Mouse (Mus musculus): Measurements from ENCODE around the gene Rfx8. TPM values are rescaled to one million over a fixed set of nuclear protein-coding genes. Genes with fewer than 3 reads are reported as not detected.
A peak's percentile ranks its signal among the peaks of the same experiment; 100 is the strongest.

Rfx8 gene
- polyA plus RNA-seq, 1 experiment from 2014 or later: 0.40 TPM

DNA sequence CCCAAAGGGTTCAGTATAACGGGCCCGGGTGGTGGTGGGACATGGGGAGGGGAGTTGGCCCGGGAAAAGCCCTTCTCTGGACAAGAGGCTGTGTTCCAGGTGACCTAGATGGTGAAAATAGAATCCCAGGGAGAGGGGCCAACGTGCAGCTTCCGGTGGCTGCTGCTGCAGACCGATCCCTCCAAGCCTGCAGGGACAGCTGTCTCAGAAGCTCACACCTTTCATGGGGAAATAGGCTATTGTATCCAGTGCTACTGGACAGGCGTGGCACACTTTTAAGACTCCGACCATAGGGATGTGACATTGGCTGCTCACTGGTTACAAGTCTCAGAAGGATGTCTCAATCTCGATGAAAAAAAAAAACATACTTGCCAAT, 542 bp upstream of the Rfx8 start:
- Histone ChIP-seq H3K36me3 (ENCODE audit: control insufficient read depth, insufficient read depth, low read length) (no peaks in the 10 kb centered on the region), H3K9ac (ENCODE audit: low read length) (peak overlapping the region; percentile 73), H3K4me1 (replicated peaks; ENCODE audit: control insufficient read depth, insufficient read depth, low read length) (peaks cover 22% of the 10 kb centered on the region), H3K4me3 (ENCODE audit: low read length) (peak overlapping the region; percentile 58), H3K9me3 (ENCODE audit: control insufficient read depth, low read length) (no peaks in the 10 kb centered on the region), H3K27ac (ENCODE audit: low read length) (peak overlapping the region; percentile 68), H3K4me2 (ENCODE audit: low read depth, low read length) (peak overlapping the region; percentile 90), H3K27me3 (ENCODE audit: control insufficient read depth, insufficient read depth, low read depth, low read length) (no peaks in the 10 kb centered on the region)
- peak; percentile 79 for ATAC-seq (ENCODE audit: low read depth)
- 16% methylated on average over 9 of the region's 9 CpGs for WGBS

DNA sequence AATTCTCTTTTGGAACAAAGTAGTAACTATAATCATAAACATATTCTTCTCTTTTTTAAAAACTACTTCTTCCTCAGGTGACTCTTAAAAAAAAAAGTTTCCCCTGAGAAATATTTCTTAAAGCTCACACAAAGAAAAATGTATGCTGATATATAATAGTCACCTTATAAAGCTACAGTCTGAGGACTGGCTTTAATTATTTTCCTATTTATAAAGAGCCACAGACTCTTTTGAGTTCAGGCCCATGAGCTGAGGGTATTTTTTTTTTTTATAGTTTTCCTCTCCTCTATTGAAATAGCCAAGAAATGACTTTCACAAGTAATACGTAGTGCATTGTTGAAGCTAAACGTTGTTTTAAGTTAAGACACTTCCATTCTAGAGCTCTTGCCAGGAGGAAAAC, 611 bp downstream of the Rfx8 start:
- Histone ChIP-seq H3K4me3 (ENCODE audit: low read length) (peak overlapping the region; percentile 58; the same call in 1 of the 2 replicates), H3K27ac (ENCODE audit: low read length) (peak overlapping the region; percentile 68), H3K36me3 (ENCODE audit: control insufficient read depth, insufficient read depth, low read length) (no peaks in the 10 kb centered on the region), H3K27me3 (ENCODE audit: control insufficient read depth, insufficient read depth, low read depth, low read length) (no peaks in the 10 kb centered on the region), H3K4me1 (replicated peaks; ENCODE audit: control insufficient read depth, insufficient read depth, low read length) (peaks cover 25% of the 10 kb centered on the region), H3K9me3 (ENCODE audit: control insufficient read depth, low read length) (no peaks in the 10 kb centered on the region), H3K4me2 (ENCODE audit: low read depth, low read length) (peak overlapping the region; percentile 90), H3K9ac (ENCODE audit: low read length) (peak overlapping the region; percentile 73)
- WGBS: 28% methylated on average over 2 of the region's 2 CpGs
- ATAC-seq (ENCODE audit: low read depth): no peak

GRCm38 (mm10) chr1:39715551-39715950, 5.2 kb downstream of the Rfx8 start:
- Histone ChIP-seq H3K4me3 (ENCODE audit: low read length) (no peak overlapping the region), H3K4me2 (ENCODE audit: low read depth, low read length) (no peak overlapping the region), H3K9me3 (ENCODE audit: control insufficient read depth, low read length) (no peaks in the 10 kb centered on the region), H3K9ac (ENCODE audit: low read length) (no peak overlapping the region), H3K4me1 (replicated peaks; ENCODE audit: control insufficient read depth, insufficient read depth, low read length) (peaks cover 32% of the 10 kb centered on the region), H3K27ac (ENCODE audit: low read length) (peak overlapping the region; percentile 92; the same call in 1 of the 2 replicates), H3K27me3 (ENCODE audit: control insufficient read depth, insufficient read depth, low read depth, low read length) (no peaks in the 10 kb centered on the region), H3K36me3 (ENCODE audit: control insufficient read depth, insufficient read depth, low read length) (no peaks in the 10 kb centered on the region)
- 86% methylated on average over 7 of the region's 7 CpGs for WGBS
- no peak for ATAC-seq (ENCODE audit: low read depth)

DNA sequence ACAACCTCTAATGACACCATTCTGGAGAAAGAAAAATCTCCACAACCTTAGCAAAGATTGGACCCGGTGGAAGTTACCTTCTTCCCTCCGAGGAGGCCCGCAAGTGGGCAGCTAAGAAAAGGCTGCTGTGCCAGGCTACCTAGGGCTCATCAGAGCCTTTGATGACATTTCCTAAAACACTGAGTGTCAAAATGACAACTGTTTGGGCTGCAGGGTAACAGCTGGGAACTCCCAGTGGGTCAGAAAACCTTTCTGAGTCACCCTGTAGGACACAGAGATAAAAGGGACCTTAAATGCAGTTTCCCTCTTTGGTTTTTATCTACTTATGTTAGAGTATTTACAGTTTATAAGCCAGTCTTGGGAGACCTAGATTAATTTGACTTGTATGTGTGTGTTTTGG, 6.1 kb downstream of the Rfx8 start:
- H3K9me3 ChIP-seq (ENCODE audit: control insufficient read depth, low read length): no peaks in the 10 kb centered on the region
- no peaks in the 10 kb centered on the region for H3K27me3 ChIP-seq (ENCODE audit: control insufficient read depth, insufficient read depth, low read depth, low read length)
- peak overlapping the region; percentile 92 for H3K27ac ChIP-seq (ENCODE audit: low read length)
- no peak overlapping the region for H3K4me2 ChIP-seq (ENCODE audit: low read depth, low read length)
- H3K4me1 ChIP-seq (replicated peaks; ENCODE audit: control insufficient read depth, insufficient read depth, low read length): peaks cover 33% of the 10 kb centered on the region
- no peak overlapping the region for H3K9ac ChIP-seq (ENCODE audit: low read length)
- no peak for ATAC-seq (ENCODE audit: low read depth)
- WGBS: 44% methylated on average over 3 of the region's 3 CpGs
- H3K36me3 ChIP-seq (ENCODE audit: control insufficient read depth, insufficient read depth, low read length): no peaks in the 10 kb centered on the region
- H3K4me3 ChIP-seq (ENCODE audit: low read length): no peak overlapping the region

DNA sequence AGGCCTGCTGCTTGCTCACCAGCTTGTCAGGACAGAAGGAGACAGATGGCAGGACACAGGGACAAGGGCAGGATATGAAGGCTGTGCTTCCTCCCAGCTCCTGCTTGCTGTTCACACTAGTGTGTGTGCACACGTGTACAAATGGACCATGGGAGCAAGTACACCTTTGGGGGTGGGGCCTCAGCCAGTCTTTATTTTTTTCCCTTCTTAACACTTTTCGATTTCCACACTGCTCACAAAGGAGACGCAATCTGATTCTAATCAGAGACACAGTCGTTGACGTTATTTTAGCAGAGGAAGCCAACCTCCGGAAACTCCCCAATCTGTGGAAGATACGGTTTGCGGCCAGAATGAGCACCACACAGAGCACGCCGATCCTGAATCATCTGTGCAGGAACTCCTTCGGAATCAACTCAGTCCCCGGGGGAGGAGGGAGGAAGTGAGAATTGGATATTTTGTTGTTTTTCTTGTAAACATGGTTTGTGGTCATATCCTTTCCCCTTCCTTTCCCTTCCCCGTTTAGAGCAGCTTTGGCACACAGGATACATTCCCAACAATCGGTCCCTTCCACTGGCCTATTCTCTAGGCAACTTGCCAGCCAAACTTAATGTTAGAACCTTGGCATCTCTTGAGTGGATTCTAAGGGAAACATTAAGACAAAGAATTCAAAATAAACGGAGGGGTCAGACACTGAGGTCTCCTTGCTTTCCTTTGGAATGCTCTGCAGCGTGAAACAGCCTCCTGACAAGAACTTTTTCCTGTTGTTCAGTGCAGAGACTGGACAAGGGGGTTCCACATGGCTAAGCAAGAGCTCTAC, 6.7 kb downstream of the Rfx8 start:
- no peak overlapping the region; the same call in 1 of the 2 replicates for H3K9ac ChIP-seq (ENCODE audit: low read length)
- H3K36me3 ChIP-seq (ENCODE audit: control insufficient read depth, insufficient read depth, low read length): no peaks in the 10 kb centered on the region
- no peaks in the 10 kb centered on the region for H3K9me3 ChIP-seq (ENCODE audit: control insufficient read depth, low read length)
- ATAC-seq (ENCODE audit: low read depth): peak; percentile 89
- H3K27me3 ChIP-seq (ENCODE audit: control insufficient read depth, insufficient read depth, low read depth, low read length): no peaks in the 10 kb centered on the region
- peak overlapping the region; percentile 4; the same call in 1 of the 2 replicates for H3K4me2 ChIP-seq (ENCODE audit: low read depth, low read length)
- 23% methylated on average over 16 of the region's 16 CpGs for WGBS
- H3K4me1 ChIP-seq (replicated peaks; ENCODE audit: control insufficient read depth, insufficient read depth, low read length): peaks cover 28% of the 10 kb centered on the region
- H3K4me3 ChIP-seq (ENCODE audit: low read length): no peak overlapping the region
- peak overlapping the region; percentile 92 for H3K27ac ChIP-seq (ENCODE audit: low read length)

DNA sequence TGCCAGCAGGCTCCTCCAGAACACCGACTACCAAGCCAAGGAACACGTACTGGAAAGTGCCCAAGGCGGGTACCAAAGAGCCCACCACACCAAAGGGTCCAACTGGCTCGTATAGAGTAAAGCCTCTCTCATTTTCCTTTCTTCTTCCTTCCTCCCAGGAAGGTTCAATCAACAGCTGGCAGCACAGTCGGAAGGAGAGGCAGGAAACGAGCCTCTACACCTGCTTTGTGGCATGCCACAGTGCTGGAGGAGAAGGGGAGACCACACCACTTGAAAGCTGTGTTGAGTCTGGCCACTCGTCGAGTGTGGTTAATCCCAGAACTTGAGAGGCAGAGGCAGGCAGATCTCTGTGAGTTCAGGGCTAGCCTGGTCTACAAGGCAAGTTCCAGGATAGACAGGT, 7.5 kb downstream of the Rfx8 start:
- 81% methylated on average over 8 of the region's 8 CpGs for WGBS
- H3K9me3 ChIP-seq (ENCODE audit: control insufficient read depth, low read length): no peaks in the 10 kb centered on the region
- no peak for ATAC-seq (ENCODE audit: low read depth)
- no peaks in the 10 kb centered on the region for H3K27me3 ChIP-seq (ENCODE audit: control insufficient read depth, insufficient read depth, low read depth, low read length)
- H3K4me3 ChIP-seq (ENCODE audit: low read length): no peak overlapping the region
- no peak overlapping the region for H3K9ac ChIP-seq (ENCODE audit: low read length)
- H3K36me3 ChIP-seq (ENCODE audit: control insufficient read depth, insufficient read depth, low read length): no peaks in the 10 kb centered on the region
- H3K27ac ChIP-seq (ENCODE audit: low read length): peak overlapping the region; percentile 92
- no peak overlapping the region for H3K4me2 ChIP-seq (ENCODE audit: low read depth, low read length)
- H3K4me1 ChIP-seq (replicated peaks; ENCODE audit: control insufficient read depth, insufficient read depth, low read length): peaks cover 24% of the 10 kb centered on the region

- no peak overlapping the region for H3K4me2 ChIP-seq (ENCODE audit: low read depth, low read length)
- H3K27ac ChIP-seq (ENCODE audit: low read length): no peak overlapping the region
- no peaks in the 10 kb centered on the region for H3K9me3 ChIP-seq (ENCODE audit: control insufficient read depth, low read length)
- no peak overlapping the region for H3K4me3 ChIP-seq (ENCODE audit: low read length)
- H3K27me3 ChIP-seq (ENCODE audit: control insufficient read depth, insufficient read depth, low read depth, low read length): no peaks in the 10 kb centered on the region
- no peak for ATAC-seq (ENCODE audit: low read depth)
- peaks cover 24% of the 10 kb centered on the region for H3K4me1 ChIP-seq (replicated peaks; ENCODE audit: control insufficient read depth, insufficient read depth, low read length)
- no peak overlapping the region for H3K9ac ChIP-seq (ENCODE audit: low read length)
- 91% methylated on average over 7 of the region's 7 CpGs for WGBS
- no peaks in the 10 kb centered on the region for H3K36me3 ChIP-seq (ENCODE audit: control insufficient read depth, insufficient read depth, low read length)
Measured at GRCm38 (mm10) chr1:39712261-39712660, 8.5 kb downstream of the Rfx8 start.

DNA sequence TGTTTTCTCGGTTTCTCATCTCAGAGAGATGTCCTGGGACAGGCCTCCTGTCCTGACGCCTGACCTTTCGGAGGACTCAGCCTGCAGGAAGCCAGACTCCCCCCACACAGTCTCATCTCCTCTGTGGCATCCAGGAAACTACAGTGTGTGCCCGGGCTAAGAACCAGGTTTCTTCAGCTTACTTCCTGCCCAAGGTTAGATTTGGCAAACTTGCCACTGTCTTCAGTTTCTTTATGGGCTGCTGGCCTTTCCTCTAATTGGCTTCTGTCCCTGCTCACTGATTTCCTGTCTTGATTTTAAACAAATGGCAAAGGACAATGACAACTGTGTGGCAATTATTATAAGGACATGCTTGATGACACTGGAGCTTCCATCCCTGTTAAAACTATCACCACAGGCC, 10.2 kb downstream of the Rfx8 start:
- H3K27me3 ChIP-seq (ENCODE audit: control insufficient read depth, insufficient read depth, low read depth, low read length): no peaks in the 10 kb centered on the region
- no peak overlapping the region for H3K9ac ChIP-seq (ENCODE audit: low read length)
- H3K4me1 ChIP-seq (replicated peaks; ENCODE audit: control insufficient read depth, insufficient read depth, low read length): peaks cover 24% of the 10 kb centered on the region
- peak overlapping the region; percentile 56 for H3K27ac ChIP-seq (ENCODE audit: low read length)
- H3K4me2 ChIP-seq (ENCODE audit: low read depth, low read length): no peak overlapping the region
- WGBS: 59% methylated on average over 4 of the region's 4 CpGs
- ATAC-seq (ENCODE audit: low read depth): no peak
- no peaks in the 10 kb centered on the region for H3K9me3 ChIP-seq (ENCODE audit: control insufficient read depth, low read length)
- no peaks in the 10 kb centered on the region for H3K36me3 ChIP-seq (ENCODE audit: control insufficient read depth, insufficient read depth, low read length)
- no peak overlapping the region for H3K4me3 ChIP-seq (ENCODE audit: low read length)

DNA sequence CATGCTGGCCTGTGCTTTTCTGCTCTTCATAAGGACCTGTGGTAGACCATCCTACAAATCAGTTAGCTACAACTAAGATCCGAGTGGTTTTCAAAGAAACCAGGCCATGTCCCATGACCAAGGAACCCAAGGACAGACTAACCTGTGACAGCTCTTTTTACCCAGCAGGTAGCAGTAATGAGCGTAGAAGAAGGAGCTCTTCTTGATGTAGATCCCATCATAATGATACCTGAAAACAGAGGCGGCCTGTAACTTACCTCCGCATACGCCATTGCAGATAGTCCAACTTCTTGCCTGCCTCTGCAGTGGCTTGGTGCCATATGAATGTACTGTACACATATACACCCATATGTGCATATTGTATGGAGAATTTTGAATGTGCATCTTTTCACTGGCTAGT, 10.8 kb downstream of the Rfx8 start:
- 91% methylated on average over 5 of the region's 5 CpGs for WGBS
- Histone ChIP-seq H3K27ac (ENCODE audit: low read length) (peak overlapping the region; percentile 56), H3K4me1 (replicated peaks; ENCODE audit: control insufficient read depth, insufficient read depth, low read length) (peaks cover 19% of the 10 kb centered on the region), H3K9me3 (ENCODE audit: control insufficient read depth, low read length) (no peaks in the 10 kb centered on the region), H3K4me2 (ENCODE audit: low read depth, low read length) (no peak overlapping the region), H3K9ac (ENCODE audit: low read length) (no peak overlapping the region), H3K27me3 (ENCODE audit: control insufficient read depth, insufficient read depth, low read depth, low read length) (no peaks in the 10 kb centered on the region), H3K4me3 (ENCODE audit: low read length) (no peak overlapping the region), H3K36me3 (ENCODE audit: control insufficient read depth, insufficient read depth, low read length) (no peaks in the 10 kb centered on the region)
- ATAC-seq (ENCODE audit: low read depth): no peak

Data from lung, embryonic 16.5 days (tissue).